Mouse (Mus musculus) lung, adult 10 weeks (tissue): Measurements from ENCODE around the gene Slc39a5. TPM values are rescaled to one million over a fixed set of nuclear protein-coding genes. Genes with fewer than 3 reads are reported as not detected.

Source experiments
- polyA plus RNA-seq: library from polyadenylated mRNA; stranded (reverse); fragments of 350-450 nt; fragmentation: Illumina TruSeq; extraction: RNeasy Lipid Tissue Mini Kit (QIAGEN cat#74804); gene quantifications from one replicate; pipeline ENCODE4 v1.2.3, GENCODE M21; 2014; ENCODE audit warnings: low read depth, low replicate concordance; ENCODE audit not compliant: insufficient read depth

Gene Slc39a5
- not detected for polyA plus RNA-seq

GRCm38 (mm10) chr10:128401056-128401455 is at the start of gene Slc39a5:
Gene Slc39a5 (minus strand): TSS chr10:128401229.

GRCm38 (mm10) chr10:128411211-128412054 is 10.4 kb upstream of the Slc39a5 start, which contains the start of the genes Nabp2 and Rnf41:
Gene Nabp2 (minus strand): TSS chr10:128411492.
Gene Rnf41 (plus strand): TSS chr10:128411657.

DNA sequence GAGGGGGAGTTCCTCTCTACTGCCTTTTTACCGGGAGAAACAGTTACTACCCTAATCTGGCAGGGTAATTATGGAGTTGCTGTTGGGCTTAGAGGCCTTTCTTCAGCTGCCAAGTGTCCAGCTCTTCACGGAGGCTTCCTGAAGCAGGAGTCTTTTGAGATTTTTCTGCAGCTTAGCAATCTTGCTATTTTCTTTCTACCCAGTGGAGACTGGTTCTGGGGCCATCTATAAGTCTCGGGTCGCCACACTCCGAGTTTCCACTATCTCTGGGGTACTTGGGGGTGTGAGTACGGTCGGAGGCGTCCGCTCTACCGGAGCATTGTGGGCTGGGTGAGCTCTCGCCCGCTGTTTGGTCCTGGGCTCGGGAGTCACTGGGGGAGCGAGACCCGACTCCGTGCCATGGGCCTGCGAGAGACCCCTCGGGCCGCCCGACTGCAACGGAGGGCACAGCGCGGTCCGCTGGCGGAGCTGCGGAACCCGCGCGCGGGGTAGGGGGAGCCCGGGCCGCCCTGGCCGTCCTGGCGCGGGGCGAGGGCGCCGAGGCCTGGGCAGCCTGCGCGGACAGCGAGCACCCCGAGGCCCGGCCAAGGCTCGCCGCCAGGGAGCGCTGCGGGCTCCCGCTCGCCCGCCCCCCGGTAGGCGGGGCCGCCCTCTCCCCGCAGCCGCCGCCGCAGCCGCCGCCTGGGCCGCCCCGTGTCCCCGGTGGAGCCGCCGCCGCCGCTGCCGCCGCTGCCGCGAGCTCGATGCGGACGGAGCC is 24.4 kb downstream of the Slc39a5 start, which contains the start of gene Ankrd52:
Gene Ankrd52, plus strand, starts transcription at position 661 of the 757 bp plus-strand sequence.

GRCm38 (mm10) chr10:128368402-128369217 is 32.4 kb downstream of the Slc39a5 start, which contains the start of gene Coq10a:
Gene Coq10a (minus strand): TSS chr10:128368997.

Other genes with a start within 250 kb of the Slc39a5 start
- 47.3 TPM for gene Rbms2, start 220.9 kb downstream of the Slc39a5 start, polyA plus RNA-seq
- 0.59 TPM for gene Gls2, start 206.8 kb downstream of the Slc39a5 start, polyA plus RNA-seq
- gene Spryd4, start 189.4 kb downstream of the Slc39a5 start, polyA plus RNA-seq, result 8.9 TPM
- not detected for gene Mip, start 175.4 kb downstream of the Slc39a5 start, polyA plus RNA-seq
- 10.7 TPM for gene Timeless, start 169.2 kb downstream of the Slc39a5 start, polyA plus RNA-seq
- not detected for gene Apon, start 147.1 kb downstream of the Slc39a5 start, polyA plus RNA-seq
- gene Apof, start 132.6 kb downstream of the Slc39a5 start, polyA plus RNA-seq, result 0.19 TPM
- gene Stat2, start 130.7 kb downstream of the Slc39a5 start, polyA plus RNA-seq, result 11.8 TPM
- gene Il23a, start 102.5 kb downstream of the Slc39a5 start, polyA plus RNA-seq, result not detected
- gene Pan2, start 97.9 kb downstream of the Slc39a5 start, polyA plus RNA-seq, result 7.8 TPM
- gene Cnpy2, start 78.8 kb downstream of the Slc39a5 start, polyA plus RNA-seq, result 144 TPM
- 59.3 TPM for gene Cs, start 63.5 kb downstream of the Slc39a5 start, polyA plus RNA-seq
- 24.4 TPM for gene Coq10a, start 32.2 kb downstream of the Slc39a5 start, polyA plus RNA-seq
- 3.1 TPM for gene Ankrd52, start 24.1 kb downstream of the Slc39a5 start, polyA plus RNA-seq
- 47.4 TPM for gene Nabp2, start 10.3 kb upstream of the Slc39a5 start, polyA plus RNA-seq
- 22.4 TPM for gene Rnf41, start 10.4 kb upstream of the Slc39a5 start, polyA plus RNA-seq
- gene Smarcc2, start 58.0 kb upstream of the Slc39a5 start, polyA plus RNA-seq, result 27.3 TPM
- 2,837 TPM for gene Myl6, start 92.9 kb upstream of the Slc39a5 start, polyA plus RNA-seq
- gene Myl6b, start 97.5 kb upstream of the Slc39a5 start, polyA plus RNA-seq, result 1.4 TPM
- gene Esyt1, start 124.6 kb upstream of the Slc39a5 start, polyA plus RNA-seq, result 39.2 TPM
- gene Zc3h10, start 146.5 kb upstream of the Slc39a5 start, polyA plus RNA-seq, result 9.3 TPM
- 3,755 TPM for gene Rpl41, start 148.1 kb upstream of the Slc39a5 start, polyA plus RNA-seq
- 45.1 TPM for gene Pa2g4, start 164.8 kb upstream of the Slc39a5 start, polyA plus RNA-seq
- 8.0 TPM for gene Erbb3, start 188.4 kb upstream of the Slc39a5 start, polyA plus RNA-seq
- gene Rps26, start 225.5 kb upstream of the Slc39a5 start, polyA plus RNA-seq, result 720 TPM
- gene Ikzf4, start 244.8 kb upstream of the Slc39a5 start, polyA plus RNA-seq, result 0.86 TPM